Mouse (Mus musculus) kidney, adult 2 months (tissue): ENCODE measurements around the gene Cerkl.

Experiments
- CTCF ChIP-seq: fragments of 200-500 bp; conservative IDR thresholded peaks from 2 replicates; pipeline ENCODE4 v1.5.1; 2011; ENCODE audit warnings: low read depth, mild to moderate bottlenecking, control low read depth, low read length, moderate library complexity, mixed read lengths; ENCODE audit not compliant: insufficient read depth, insufficient read length
- POLR2A ChIP-seq: fragments of 200-500 bp; IDR thresholded peaks from one replicate; pipeline ENCODE4 v1.6.1; 2011; ENCODE audit warnings: low read depth, low read length, control low read depth

DNA sequence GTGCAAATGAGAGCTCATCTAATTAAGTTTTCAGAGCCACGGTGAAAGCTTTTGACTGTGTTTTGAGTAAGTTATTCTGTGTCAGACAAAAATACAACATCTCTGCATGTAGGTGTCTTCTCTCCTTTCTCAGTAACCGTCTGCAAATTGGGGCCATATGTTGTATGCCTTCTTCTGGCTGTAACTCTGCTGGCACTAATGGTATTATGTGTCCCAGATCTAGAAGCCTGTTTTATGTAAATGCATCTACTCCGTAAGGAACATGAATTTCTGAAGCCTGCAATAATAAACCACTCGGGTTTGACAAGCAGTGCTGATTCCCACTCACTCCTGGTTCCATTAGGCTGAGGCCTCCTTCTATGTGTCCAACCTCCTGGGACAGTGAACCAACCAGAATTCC is 149.0 kb downstream of the Cerkl start:
- TF ChIP-seq CTCF: no peak
- no peak for TF ChIP-seq POLR2A
